Mouse (Mus musculus): Measurements from ENCODE around the gene Gbgt1.
"Not testable (repeated sequence)": the region's sequence is repeated elsewhere in the genome, so short reads cannot be mapped to it uniquely, and the experiment has no call there.

Gbgt1 gene

DNA sequence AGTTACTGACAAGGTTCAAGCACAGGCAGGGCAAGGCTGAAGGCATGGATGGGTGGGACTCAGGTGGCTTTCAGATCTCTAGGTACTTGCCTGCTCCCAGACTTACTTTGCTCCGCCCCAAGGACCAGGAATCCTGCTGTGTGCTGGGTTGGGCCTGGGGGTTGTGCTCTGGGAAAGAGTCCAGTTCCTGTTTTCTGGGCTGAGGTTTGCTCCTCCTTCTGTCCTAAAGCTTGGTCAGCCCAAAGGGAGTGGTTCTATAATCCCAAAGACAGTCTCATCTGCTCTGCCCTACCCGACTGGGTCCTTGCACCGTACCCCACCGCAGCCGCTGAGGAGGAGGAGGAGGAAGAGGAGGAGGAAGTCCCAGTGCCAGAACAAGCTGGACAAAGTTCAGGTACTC lies at the start of gene Gbgt1:
TSS of gene Gbgt1 (plus strand) at position 221 of the 400 bp plus-strand sequence.
- no peak for DNase-seq (ENCODE audit: low spot score in 2 of 2)

DNA sequence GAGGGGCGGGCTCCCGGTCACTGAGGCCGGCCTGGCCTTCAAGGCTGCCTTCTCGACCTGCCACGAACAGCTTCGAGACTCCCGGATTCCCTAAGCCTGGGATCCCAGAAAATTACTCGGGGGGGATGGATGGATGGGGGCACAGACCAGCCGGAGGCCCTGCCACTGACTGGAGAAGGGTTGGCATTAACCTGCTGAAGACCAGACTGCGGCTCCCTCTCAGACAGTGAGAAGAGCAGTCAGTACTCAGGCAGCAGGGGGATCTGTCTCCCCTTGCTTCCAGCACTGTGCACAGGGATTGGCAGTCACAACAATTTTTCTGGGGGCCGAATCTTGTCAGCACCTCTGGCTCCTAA lies 49.4 kb upstream of the Gbgt1 start:
- no peak for DNase-seq (ENCODE audit: low spot score in 2 of 2)

- no peak for DNase-seq (ENCODE audit: low spot score in 2 of 2)
Measured at GRCm38 (mm10) chr2:28451663-28452062, 45.0 kb upstream of the Gbgt1 start.

DNA sequence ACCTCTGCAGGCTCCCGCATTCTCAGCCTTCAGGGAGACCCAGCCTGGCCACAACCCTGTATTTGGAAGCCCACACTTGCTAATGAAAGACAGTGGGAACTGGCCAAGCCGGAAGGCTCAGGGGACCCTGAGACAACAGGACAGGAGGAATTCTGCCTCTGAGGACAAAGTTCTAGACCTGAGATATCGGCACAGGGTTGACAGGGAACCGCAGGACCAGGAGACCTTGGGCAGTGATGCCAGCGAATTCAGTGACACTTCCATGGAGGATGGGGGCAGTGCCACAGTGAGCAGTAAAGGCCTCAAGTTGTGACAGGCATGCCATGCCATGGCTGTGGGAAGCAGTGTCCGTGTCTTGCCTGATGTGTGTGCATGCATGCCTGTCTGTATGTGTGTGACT lies 43.2 kb upstream of the Gbgt1 start:
- DNase-seq (ENCODE audit: low spot score in 2 of 2), result no peak

- DNase-seq (ENCODE audit: low spot score in 2 of 2), result no peak
Measured at GRCm38 (mm10) chr2:28456616-28457015, 40.1 kb upstream of the Gbgt1 start.

- DNase-seq (ENCODE audit: low spot score in 2 of 2), result peak in 1 of 2 experiments; percentile 54
Measured at GRCm38 (mm10) chr2:28463919-28464318, 32.8 kb upstream of the Gbgt1 start.

DNA sequence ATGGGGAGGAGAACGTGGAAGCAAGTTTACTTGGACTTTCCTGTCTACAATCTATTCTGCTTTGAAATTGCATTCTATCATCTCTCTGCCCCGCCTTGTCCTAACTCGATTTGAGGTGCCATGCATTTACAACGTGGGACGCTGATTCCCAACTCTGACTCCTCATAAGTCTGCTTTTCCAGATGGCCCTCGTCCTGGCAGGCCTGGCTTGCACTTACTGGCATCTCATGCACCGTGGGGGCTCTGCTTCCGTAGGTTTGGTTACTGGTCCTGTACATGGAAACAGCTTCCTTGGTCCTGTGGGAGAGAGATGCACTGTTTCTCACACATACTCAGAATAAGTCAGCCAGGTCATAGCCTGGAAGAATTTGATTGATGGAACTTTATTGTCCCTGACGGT lies 31.8 kb upstream of the Gbgt1 start:
- no peak for DNase-seq (ENCODE audit: low spot score in 2 of 2)

DNA sequence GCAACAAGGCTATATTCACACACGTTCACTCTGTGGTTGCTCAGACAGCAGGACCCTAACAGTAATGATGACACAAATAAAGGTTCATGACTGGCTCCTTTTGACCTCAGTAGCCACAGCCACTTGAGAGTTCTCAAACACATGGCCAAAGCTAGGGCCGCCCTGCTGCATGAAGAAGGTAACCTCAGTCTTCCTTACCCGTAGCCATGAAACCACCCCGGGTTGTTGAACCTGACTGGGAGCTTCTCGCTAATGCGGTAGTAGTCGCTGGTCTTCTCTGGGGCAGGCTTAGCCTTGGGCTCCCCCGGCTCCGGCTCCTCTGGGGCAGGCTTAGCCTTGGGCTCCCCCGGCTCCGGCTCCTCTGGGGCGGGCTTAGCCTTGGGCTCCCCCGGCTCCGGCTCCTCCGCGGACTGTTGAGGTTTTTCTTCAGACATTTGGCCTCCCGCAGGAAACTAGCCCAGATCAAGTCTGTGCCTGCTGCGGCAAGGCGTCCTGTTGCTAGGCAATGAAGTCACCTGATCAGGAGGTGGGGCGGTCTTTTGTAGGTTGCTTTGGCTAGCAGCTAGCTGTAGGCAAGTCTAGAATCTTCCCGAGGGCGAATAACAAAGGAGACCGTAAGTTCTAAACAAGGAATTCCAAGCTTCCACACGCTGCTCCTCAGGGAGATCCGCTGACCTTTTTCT lies 30.7 kb upstream of the Gbgt1 start, which contains the start of gene 1700007K13Rik:
TSS of gene 1700007K13Rik (minus strand) at position 497 of the 683 bp plus-strand sequence.
- peak in 1 of 2 experiments; percentile 67 for DNase-seq (ENCODE audit: low spot score in 2 of 2)

DNA sequence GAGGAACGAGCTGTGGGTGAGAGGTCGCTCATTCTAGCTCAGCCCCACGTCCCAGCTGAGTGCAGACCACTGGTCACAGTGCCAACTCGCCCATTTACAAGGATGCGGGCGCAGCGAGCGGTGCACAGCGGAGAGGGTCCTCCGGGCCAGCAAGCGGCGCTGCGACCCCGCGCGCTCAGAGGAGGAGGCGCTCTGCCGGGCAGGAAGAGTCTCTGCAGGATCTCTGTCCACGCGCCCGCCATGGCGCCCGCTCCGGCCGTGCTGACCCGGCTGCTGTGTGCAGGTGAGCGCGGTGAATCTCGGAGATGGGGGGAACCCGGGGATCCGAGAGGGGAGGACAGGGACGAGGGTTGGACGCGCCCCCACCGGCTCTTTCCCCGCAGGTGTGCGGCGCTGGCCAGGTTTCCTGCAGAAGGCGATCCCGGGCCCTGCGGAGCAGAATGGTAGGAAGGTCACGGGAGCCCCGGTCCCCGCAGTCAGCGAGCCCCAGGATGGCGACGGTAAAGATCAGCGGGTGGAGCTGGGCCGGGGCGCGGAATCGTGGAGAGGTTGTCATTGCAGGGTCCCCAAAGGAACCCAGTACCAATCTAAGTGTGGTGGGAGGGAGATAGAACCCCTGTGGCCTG lies 28.7 kb upstream of the Gbgt1 start, which contains the start of gene Mrps2:
TSS of gene Mrps2 (plus strand) at position 207 of the 626 bp plus-strand sequence.
- DNase-seq (ENCODE audit: low spot score in 2 of 2), result peak; percentile 75 to 82

- no peak for DNase-seq (ENCODE audit: low spot score in 2 of 2)
Measured at GRCm38 (mm10) chr2:28468486-28469225, 28.0 kb upstream of the Gbgt1 start.

- no peak for DNase-seq (ENCODE audit: low spot score in 2 of 2)
Measured at GRCm38 (mm10) chr2:28469461-28469860, 27.2 kb upstream of the Gbgt1 start.

DNA sequence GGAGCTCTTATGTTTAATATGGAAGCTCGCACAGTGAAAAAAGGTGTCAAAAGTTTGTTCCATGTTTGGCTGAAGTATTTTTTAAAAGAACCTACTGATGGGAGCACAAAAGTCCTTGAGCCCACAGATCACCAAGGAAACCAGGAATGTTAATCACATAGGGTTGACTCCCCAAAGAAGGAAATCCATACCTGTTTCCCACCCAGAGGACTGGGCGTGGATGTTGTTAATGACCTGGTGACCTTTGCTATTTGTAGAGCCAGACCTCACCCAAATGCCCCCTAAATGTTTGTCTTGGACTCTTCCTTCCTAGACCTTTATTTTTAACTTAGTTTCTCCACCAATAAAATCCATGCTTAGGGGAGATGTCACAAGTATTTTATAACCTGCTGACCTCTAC lies 26.1 kb upstream of the Gbgt1 start:
- no peak for DNase-seq (ENCODE audit: low spot score in 2 of 2)

- not testable (repeated sequence) for DNase-seq (ENCODE audit: low spot score in 2 of 2)
Measured at GRCm38 (mm10) chr2:28472011-28472410, 24.7 kb upstream of the Gbgt1 start.

DNA sequence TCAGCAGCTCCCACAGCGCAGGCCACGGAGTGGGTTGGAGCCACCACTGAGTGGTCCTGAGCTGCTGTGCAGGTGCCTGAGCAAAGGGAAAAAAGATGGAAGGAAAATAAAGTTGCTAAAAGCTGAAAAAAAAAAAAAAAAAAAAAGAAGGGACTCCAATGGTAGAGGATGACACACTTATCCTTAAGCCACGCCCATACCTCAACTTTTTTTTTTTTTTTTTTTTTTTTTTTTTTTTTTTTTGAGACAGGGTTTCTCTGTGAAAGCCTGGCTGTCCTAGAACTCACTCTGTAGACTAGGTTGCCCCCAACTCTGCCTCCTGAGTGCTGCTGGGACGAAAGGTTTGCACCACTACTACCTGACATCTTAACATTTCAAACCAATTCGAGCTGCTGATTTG lies 18.7 kb upstream of the Gbgt1 start:
- DNase-seq (ENCODE audit: low spot score in 2 of 2), result not testable (repeated sequence)

DNA sequence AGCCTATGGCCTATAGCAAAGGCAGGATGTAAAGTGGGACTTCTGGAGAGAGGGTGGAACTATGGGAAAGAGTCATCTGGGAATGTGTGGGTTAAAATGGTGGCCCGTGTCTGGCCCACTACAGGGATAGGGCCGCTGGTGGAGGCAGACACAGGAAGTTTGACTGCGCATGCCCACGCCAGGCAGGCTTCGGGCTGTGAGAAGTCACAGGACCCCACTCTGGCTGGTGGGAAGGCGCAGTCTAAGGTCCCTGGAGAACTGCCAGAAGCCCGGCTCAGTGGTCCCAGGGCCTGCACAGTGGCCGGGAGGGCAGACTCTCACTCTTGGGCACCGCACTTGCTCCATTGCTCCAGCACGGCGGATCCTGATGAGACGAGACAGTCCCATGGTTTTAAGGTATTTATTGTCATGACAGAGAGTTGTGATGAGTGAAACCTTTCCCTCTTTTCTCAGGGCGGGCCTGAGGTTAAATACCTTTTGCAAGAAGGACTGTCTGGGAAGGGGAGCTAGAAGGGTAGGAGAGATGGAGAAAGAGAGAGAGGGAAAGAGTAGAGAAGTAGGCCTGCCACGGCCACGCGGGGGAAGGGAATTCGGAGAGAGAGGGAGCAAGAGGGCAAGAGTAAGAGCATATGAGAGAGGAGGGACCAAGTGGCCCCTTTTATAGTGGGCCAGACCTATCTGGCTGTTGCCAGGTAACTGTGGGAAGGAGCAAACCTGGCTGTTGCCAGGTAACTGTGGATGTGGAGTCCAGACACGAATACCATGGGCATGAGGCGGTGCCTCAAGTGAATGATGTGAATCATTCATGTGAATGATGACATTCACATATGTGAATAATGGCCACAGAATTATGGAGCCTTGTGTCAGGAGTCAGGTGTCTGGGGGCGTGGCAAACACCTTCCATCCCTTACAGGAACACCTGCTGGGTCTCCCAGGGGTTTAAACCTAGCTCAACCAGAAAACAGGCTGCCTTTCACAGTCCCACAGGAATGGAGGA lies 17.2 kb upstream of the Gbgt1 start:
- peak in 1 of 2 experiments; percentile 5 for DNase-seq (ENCODE audit: low spot score in 2 of 2)

- DNase-seq (ENCODE audit: low spot score in 2 of 2), result peak in 1 of 2 experiments; percentile 1
Measured at GRCm38 (mm10) chr2:28483861-28484260, 12.8 kb upstream of the Gbgt1 start.

DNA sequence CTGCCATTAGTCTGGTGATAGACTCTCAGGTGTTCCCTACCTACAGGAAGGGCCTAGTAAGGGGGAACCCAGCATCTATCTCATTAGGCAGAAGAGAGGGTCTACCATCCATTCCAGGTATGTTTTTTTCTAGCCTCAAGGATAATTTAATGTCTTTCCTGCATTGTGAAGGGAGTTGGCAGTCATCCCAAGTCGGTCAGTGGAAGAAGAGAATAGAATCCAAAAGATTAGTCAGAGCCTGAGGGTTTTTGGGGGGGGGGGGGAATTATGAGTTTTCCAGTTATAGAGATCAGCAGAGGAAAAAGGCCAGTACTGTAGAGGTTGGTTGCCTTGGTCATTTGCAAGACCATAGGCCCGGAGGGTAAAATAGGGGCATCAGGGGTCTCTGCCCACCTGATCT lies 2.2 kb upstream of the Gbgt1 start:
- DNase-seq (ENCODE audit: low spot score in 2 of 2), result no peak

- DNase-seq (ENCODE audit: low spot score in 2 of 2), result no peak
Measured at GRCm38 (mm10) chr2:28495207-28495756, 1.4 kb upstream of the Gbgt1 start.

- no peak for DNase-seq (ENCODE audit: low spot score in 2 of 2)
Measured at GRCm38 (mm10) chr2:28495801-28496595, 693 bp upstream of the Gbgt1 start.

DNA sequence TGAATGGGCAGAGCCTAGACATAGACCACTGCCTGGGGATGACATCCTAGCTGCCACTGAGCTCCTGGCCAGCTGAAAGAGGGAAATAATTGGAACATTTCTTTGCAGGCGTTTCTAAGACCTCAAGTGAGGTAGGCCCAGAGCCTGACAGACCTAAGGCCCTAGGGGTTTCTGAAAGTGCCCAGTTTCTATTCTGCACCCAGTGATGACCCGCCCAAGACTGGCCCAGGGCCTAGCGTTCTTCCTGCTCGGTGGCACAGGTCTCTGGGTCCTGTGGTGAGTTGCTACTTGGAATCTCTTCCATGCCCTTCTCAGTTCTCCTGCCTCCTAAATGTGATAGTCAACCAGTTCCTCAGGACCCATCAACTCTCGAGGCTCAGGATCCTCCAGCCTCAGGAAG lies 870 bp downstream of the Gbgt1 start:
- no peak for DNase-seq (ENCODE audit: low spot score in 2 of 2)

Measured in frontal cortex, postnatal 10 days (tissue).